Mouse (Mus musculus) monocyte, adult 5-6 weeks (primary cell): ENCODE results near the gene Abcb7. TPM values are rescaled to one million over a fixed set of nuclear protein-coding genes. Genes with fewer than 3 reads are reported as not detected.

Experiments used
- ATAC-seq: fragments of 153-309, 156-312 bp; replicated peaks from 2 replicates; pipeline ENCODE4 v1.8.0; 2017; ENCODE audit warnings: mild to moderate bottlenecking; ENCODE audit not compliant: low TSS enrichment, insufficient number of reproducible peaks, severe bottlenecking, poor library complexity, low FRiP score
- total RNA-seq: library from RNA; stranded (forward); fragments of 200-1000, 200-491, 200-594 nt; gene quantifications from 3 replicates; pipeline ENCODE4 v1.2.3, GENCODE M21; 2017

Abcb7 gene
- 65.3 to 71.3 TPM (median 65.7 TPM) in 3 replicates for total RNA-seq

DNA sequence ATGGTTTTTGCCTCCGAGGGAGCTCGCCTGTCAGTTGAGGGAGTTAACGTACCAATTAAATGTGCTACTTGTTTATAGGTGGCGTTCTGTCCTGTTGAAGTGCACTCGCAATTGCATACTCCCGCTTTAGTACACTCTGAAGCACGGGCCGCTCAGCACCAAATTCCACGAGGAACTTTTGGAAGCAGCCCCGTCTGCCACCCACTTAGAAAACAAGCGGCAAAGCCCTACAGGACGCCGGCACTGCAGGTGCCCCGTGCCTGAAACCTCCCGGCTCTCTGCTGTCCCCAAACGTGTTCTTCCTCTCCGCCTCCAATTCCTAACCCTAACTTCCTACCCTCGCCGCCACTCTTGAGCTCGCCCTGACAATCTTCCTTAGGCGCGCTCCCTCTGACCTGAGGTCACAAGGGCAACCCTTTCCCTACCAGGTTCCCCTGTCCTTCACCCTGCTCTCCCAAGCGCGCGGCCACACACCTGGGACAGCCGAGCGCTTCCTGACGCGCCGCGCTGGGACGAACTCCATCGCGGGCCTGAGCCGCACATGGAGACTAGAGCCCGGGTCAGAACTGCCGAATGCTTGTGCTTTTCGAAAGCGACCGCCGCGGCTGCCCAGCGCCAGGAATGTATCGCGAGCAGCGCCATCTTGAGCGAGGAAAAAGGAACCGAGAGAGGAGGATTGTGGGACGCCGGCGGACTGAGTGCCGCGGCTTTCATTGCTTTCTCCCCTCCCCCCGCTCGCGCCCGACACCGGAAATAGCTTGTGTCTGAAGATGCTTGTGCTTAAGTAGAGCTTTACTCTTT is at the start of gene Abcb7:
TSS of gene Abcb7 (minus strand) at position 674 of the 801 bp plus-strand sequence.
- ATAC-seq = peak; percentile 99

- no peak for ATAC-seq
Measured at GRCm38 (mm10) chrX:104461755-104462154, 48.1 kb upstream of the Abcb7 start.

DNA sequence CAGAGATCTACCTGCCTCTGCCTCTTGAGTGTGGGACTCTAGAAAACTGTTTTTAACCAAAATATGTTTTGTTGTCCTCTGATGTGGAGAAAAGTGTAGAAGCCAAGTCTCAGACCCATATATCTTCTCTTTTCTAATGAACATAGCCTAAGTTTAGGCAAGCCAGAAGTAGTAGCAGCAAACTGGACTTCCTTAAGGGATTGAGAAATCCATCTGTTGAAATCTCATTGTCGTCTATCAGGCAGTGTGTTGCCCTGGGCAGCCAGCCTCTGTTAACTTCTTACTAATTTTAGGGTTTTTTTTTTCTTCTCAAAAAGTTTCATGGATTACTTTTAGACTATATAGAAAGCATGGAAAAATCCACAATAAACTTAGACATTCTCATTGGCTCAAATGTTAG is 38.8 kb upstream of the Abcb7 start:
- 0 out of 2 replicates have a peak, but pooled peaks have one; percentile 43 for ATAC-seq

DNA sequence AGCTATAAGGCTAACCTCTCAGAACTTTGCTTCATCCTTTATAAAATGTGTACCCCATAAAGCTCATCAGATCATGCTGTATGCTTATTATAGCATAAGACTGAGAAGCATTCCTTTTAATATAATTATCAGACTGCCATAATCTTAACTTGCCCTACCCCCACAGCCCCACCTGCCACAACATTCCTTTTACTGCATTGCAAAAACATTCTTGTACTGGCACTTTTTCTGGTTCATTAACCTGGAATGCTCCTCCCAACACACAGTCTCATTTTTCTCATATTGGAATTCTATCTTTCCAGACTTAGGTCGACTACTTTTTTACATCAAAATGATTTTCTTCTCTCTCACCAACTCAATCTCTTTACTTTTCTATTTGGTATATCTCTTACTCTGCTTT is 19.8 kb upstream of the Abcb7 start:
- ATAC-seq = no peak

- ATAC-seq = no peak
Measured at GRCm38 (mm10) chrX:104428108-104428507, 14.5 kb upstream of the Abcb7 start.

GRCm38 (mm10) chrX:104413995-104414394 is 339 bp upstream of the Abcb7 start:
- no peak for ATAC-seq

DNA sequence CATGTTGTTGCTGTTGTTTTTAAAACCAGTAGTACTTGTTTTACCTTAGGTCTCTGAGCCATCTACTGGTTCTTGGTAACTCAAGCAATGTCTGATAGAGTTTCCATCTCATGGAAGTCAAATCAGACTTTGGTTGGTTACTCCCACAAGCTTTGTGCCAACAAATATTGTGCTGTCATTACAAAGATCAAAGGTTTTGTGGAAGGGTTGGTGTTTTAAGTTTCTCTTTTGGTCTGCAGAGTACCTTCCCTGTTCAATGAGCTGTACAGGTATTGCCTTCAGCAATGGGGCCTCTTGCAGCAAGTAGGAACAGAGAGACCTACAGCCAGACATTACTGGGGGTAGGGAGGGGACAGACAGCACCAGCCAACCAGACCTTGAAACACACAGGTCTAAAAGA is 5.5 kb downstream of the Abcb7 start:
- ATAC-seq = no peak

DNA sequence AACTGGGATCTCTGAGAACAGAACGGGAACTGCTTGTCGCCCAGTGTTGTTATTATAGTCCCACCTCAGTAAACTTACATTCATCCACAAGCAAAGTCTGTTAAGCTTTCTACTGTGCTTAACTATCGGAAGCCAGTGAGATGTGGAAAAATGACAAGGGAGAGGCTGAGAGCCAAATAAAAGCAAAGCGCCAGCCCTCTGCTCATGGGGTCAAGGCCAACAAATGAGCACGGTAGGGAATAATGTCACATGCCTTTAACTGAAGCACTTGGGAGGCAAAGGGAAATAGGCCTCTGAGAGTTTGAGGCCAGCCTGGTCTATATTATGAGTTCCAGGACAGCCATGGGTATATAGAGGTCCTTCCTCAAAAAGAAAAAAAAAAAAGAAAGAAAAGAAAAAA is 11.2 kb downstream of the Abcb7 start:
- no peak for ATAC-seq

DNA sequence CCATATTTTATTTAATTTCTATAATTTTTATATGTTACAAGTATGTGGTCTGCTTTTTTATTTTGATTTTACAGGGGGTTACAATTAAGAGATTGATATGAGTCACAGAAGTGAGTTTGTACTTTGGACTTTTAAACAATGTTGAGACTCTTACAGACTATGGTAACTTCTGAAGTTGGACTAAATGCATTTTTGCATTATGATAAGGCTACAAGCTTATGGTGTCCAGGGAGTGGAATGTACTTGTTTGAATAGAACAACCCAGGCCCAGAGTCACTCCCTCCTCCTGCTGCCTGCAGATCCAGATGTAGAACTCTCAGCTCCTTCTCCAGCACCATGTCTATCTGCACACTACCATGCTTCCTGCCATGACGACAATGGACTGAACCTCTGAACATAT is 12.5 kb downstream of the Abcb7 start:
- no peak for ATAC-seq

DNA sequence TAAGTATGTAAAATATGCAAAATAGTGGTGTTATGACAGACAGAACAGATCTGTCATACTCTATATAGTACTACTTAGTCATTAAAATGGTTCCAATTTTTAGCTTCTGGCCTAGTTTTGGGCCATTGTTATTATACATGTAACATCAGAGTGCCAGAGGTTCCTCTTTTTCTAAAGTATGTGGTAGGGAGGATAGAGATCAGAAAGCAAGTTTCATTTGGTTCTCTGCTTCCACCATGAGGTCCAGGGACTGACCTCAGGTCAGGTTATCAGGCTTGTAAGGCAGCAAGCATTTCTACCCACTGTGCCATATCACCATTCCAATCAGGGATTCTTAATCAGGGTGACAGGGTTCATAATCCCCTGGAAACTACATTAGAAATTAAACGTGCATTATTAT is 16.1 kb downstream of the Abcb7 start:
- no peak for ATAC-seq

- ATAC-seq = no peak
Measured at GRCm38 (mm10) chrX:104359686-104360085, 54.0 kb downstream of the Abcb7 start.

- ATAC-seq = no peak
Measured at GRCm38 (mm10) chrX:104355842-104356241, 57.8 kb downstream of the Abcb7 start.

- 0 out of 2 replicates have a peak, but pooled peaks have one; percentile 61 for ATAC-seq
Measured at GRCm38 (mm10) chrX:104348146-104348545, 65.5 kb downstream of the Abcb7 start.

- no peak for ATAC-seq
Measured at GRCm38 (mm10) chrX:104291721-104292120, 121.9 kb downstream of the Abcb7 start.

DNA sequence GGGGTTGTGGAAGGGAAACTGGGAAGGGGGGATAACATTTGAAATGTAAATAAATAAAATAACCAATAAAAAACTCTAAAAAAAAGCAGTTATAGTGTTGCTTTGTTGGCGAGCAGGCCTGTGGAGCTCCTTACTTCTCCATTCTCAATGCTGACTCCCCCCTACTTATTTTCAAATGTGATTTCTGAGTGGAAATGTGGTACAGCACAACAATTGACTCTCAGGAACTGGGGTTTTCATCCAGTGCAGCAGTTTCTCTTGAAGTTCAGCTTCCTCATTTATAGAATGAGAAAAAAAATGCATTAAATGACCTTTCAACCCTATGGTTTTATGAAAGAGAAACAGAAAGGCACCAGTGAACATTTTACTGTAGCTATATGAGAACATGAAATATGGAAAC is 133.8 kb downstream of the Abcb7 start:
- no peak for ATAC-seq

GRCm38 (mm10) chrX:104264371-104264770 is 149.3 kb downstream of the Abcb7 start:
- no peak for ATAC-seq

DNA sequence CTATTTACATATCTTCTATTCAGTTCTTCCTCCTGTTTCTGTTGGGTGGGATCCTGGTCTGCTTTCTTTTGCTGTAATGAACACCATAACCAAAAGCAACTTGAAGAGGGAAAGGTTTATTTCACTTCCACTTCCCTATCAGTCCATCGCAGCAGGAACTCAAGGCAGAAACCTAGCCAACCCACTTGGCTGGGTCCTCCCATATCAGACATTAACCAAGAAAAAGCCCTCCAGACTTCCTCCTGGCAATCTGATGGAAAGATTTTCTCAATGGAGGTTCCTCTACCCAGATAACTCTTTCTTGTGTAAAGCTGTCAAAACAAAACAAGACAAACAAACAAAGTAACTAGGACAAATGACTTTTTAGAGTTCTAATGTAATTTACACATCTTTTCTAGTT is 151.2 kb downstream of the Abcb7 start:
- no peak for ATAC-seq

GRCm38 (mm10) chrX:104256561-104256960 is 157.1 kb downstream of the Abcb7 start:
- no peak for ATAC-seq
